Mouse (Mus musculus): ENCODE data around the gene Lrba. TPM values are rescaled to one million over a fixed set of nuclear protein-coding genes. Genes with fewer than 3 reads are reported as not detected.

Gene Lrba
- total RNA-seq, 2 experiments from 2014 or later = 29.5 to 30.2 TPM

Other genes with a start within 250 kb of the Lrba start
- not detected for gene Prss48, start 222.2 kb upstream of the Lrba start, total RNA-seq (2021)
- 100 to 1,000 TPM; 445 to 459 TPM for gene Rps3a1, start 82.0 kb upstream of the Lrba start, total RNA-seq (2021)

All from layer of hippocampus, adult 18-20 months (tissue).